Mouse (Mus musculus) neural tube, embryonic 14.5 days (tissue): ENCODE measurements around the gene Rps6kb1. TPM values are rescaled to one million over a fixed set of nuclear protein-coding genes. Genes with fewer than 3 reads are reported as not detected.

Experiments
- ATAC-seq: fragments of 200-750 bp; cut with Nextera tagmentation; 2 replicates; pipeline ENCODE4 v1.8.0; 2017; ENCODE audit warnings: low read depth, mild to moderate bottlenecking, moderate TSS enrichment, moderate library complexity
- H3K27ac ChIP-seq: fragments of 300-500 bp; sonication (generic); 2 replicates; pipeline ENCODE4 v1.5.1; 2014; ENCODE audit warnings: low read depth, mild to moderate bottlenecking, control low read depth, low read length, moderate library complexity, mixed read lengths
- H3K27me3 ChIP-seq: fragments of 300-500 bp; sonication (generic); 2 replicates; pipeline ENCODE4 v1.6.1; 2014; ENCODE audit warnings: low read length; ENCODE audit not compliant: control insufficient read depth, insufficient read depth
- H3K36me3 ChIP-seq: fragments of 300-500 bp; sonication (generic); 2 replicates; pipeline ENCODE4 v1.6.1; 2014; ENCODE audit warnings: low read length, mixed read lengths; ENCODE audit not compliant: control insufficient read depth, insufficient read depth
- H3K4me1 ChIP-seq: fragments of 300-500 bp; sonication (generic); 2 replicates; pipeline ENCODE4 v1.6.1; 2014; ENCODE audit warnings: low read length; ENCODE audit not compliant: control insufficient read depth, insufficient read depth
- H3K4me2 ChIP-seq: fragments of 300-500 bp; sonication (generic); 2 replicates; pipeline ENCODE4 v1.6.1; 2014; ENCODE audit warnings: mild to moderate bottlenecking, low read depth, low read length, control low read depth
- H3K4me3 ChIP-seq: fragments of 300-500 bp; sonication (generic); 2 replicates; pipeline ENCODE4 v1.5.1; 2014; ENCODE audit warnings: low read depth, low read length, control low read depth, mixed read lengths
- H3K9ac ChIP-seq: fragments of 300-500 bp; sonication (generic); replicated peaks from 2 replicates; pipeline ENCODE4 v1.6.1; 2014; ENCODE audit warnings: low read depth, mild to moderate bottlenecking, control low read depth, low read length, mixed read lengths
- H3K9me3 ChIP-seq: fragments of 300-500 bp; sonication (generic); 2 replicates; pipeline ENCODE4 v1.6.1; 2016; ENCODE audit warnings: low read length; ENCODE audit not compliant: control insufficient read depth
- WGBS: fragments of 180-500 bp; shearing (Covaris S2); extraction: QIAGEN DNeasy Blood & Tissue Kit; methylation state at CpG from one replicate; pipeline ENCODE4 v1.1.7; 2014; 5-methylcytosine and 5-hydroxymethylcytosine counted together
- polyA plus RNA-seq: library from polyadenylated mRNA; unstranded; fragments of >200 nt; fragmentation: Nextera tagmentation; extraction: Ambion mirVana; gene quantifications from 2 replicates; pipeline ENCODE4 v1.2.1, GENCODE M21; 2014

Rps6kb1 gene
- polyA plus RNA-seq, 1 experiment from 2014 or later = 47.2 TPM

- no peak overlapping the region for H3K4me2 ChIP-seq
Measured at GRCm38 (mm10) chr11:86587830-86588229, 43.2 kb upstream of the Rps6kb1 start.

GRCm38 (mm10) chr11:86586868-86587792, 42.5 kb upstream of the Rps6kb1 start:
- 10% methylated on average over 15 of the region's 15 CpGs for WGBS
- no peak overlapping the region for H3K27ac ChIP-seq
- H3K9me3 ChIP-seq = no peaks in the 10 kb centered on the region
- H3K4me1 ChIP-seq = no peaks in the 10 kb centered on the region
- H3K9ac ChIP-seq = no peak overlapping the region
- no peaks in the 10 kb centered on the region for H3K27me3 ChIP-seq
- ATAC-seq = no peak
- H3K36me3 ChIP-seq = 0 out of 2 replicates have a peak, but pooled peaks cover 3% of the 10 kb centered on the region
- peak overlapping the region; percentile 26; the same call in 1 of the 2 replicates for H3K4me2 ChIP-seq
- no peak overlapping the region; the same call in 1 of the 2 replicates for H3K4me3 ChIP-seq

More at GRCm38 (mm10) chr11:86587830-86588229, 43.2 kb upstream of the Rps6kb1 start:
- no peak for ATAC-seq
- Histone ChIP-seq H3K27me3 (no peaks in the 10 kb centered on the region), H3K4me3 (no peak overlapping the region), H3K27ac (no peak overlapping the region), H3K9me3 (no peaks in the 10 kb centered on the region), H3K36me3 (0 out of 2 replicates have a peak, but pooled peaks cover 3% of the 10 kb centered on the region), H3K4me1 (no peaks in the 10 kb centered on the region), H3K9ac (no peak overlapping the region)
- WGBS = 33% methylated on average over 7 of the region's 7 CpGs

GRCm38 (mm10) chr11:86586177-86586867, 41.7 kb upstream of the Rps6kb1 start:
- Histone ChIP-seq H3K4me3 (no peak overlapping the region; the same call in 1 of the 2 replicates), H3K36me3 (0 out of 2 replicates have a peak, but pooled peaks cover 3% of the 10 kb centered on the region), H3K9me3 (no peaks in the 10 kb centered on the region), H3K4me1 (no peaks in the 10 kb centered on the region), H3K9ac (no peak overlapping the region), H3K4me2 (peak overlapping the region; percentile 26; the same call in 1 of the 2 replicates), H3K27ac (no peak overlapping the region), H3K27me3 (no peaks in the 10 kb centered on the region)
- 27% methylated on average over 12 of the region's 12 CpGs for WGBS
- no peak for ATAC-seq

GRCm38 (mm10) chr11:86585598-86585984, 41.0 kb upstream of the Rps6kb1 start:
- H3K9me3 ChIP-seq = no peaks in the 10 kb centered on the region
- H3K4me3 ChIP-seq = no peak overlapping the region
- no peaks in the 10 kb centered on the region for H3K4me1 ChIP-seq
- H3K36me3 ChIP-seq = 0 out of 2 replicates have a peak, but pooled peaks cover 3% of the 10 kb centered on the region
- H3K4me2 ChIP-seq = no peak overlapping the region
- no peak overlapping the region for H3K9ac ChIP-seq
- no peak for ATAC-seq
- WGBS = 50% methylated on average over 3 of the region's 3 CpGs
- no peak overlapping the region for H3K27ac ChIP-seq
- no peaks in the 10 kb centered on the region for H3K27me3 ChIP-seq

GRCm38 (mm10) chr11:86584898-86585597, 40.4 kb upstream of the Rps6kb1 start:
- no peak overlapping the region for H3K4me3 ChIP-seq
- no peak overlapping the region for H3K4me2 ChIP-seq
- WGBS = 81% methylated on average over 7 of the region's 7 CpGs
- 0 out of 2 replicates have a peak, but pooled peaks cover 3% of the 10 kb centered on the region for H3K36me3 ChIP-seq
- no peaks in the 10 kb centered on the region for H3K27me3 ChIP-seq
- no peak overlapping the region for H3K9ac ChIP-seq
- no peaks in the 10 kb centered on the region for H3K4me1 ChIP-seq
- no peak for ATAC-seq
- H3K27ac ChIP-seq = no peak overlapping the region
- no peaks in the 10 kb centered on the region for H3K9me3 ChIP-seq

- no peak for ATAC-seq
- Histone ChIP-seq H3K4me2 (no peak overlapping the region), H3K36me3 (0 out of 2 replicates have a peak, but pooled peaks cover 3% of the 10 kb centered on the region), H3K27me3 (no peaks in the 10 kb centered on the region), H3K4me1 (no peaks in the 10 kb centered on the region), H3K9ac (no peak overlapping the region), H3K9me3 (no peaks in the 10 kb centered on the region), H3K4me3 (no peak overlapping the region), H3K27ac (no peak overlapping the region)
- WGBS = 93% methylated on average over 14 of the region's 14 CpGs
Measured at GRCm38 (mm10) chr11:86583990-86584897, 39.6 kb upstream of the Rps6kb1 start.

- Histone ChIP-seq H3K27ac (no peak overlapping the region), H3K4me2 (no peak overlapping the region), H3K27me3 (no peaks in the 10 kb centered on the region), H3K4me3 (no peak overlapping the region), H3K9me3 (no peaks in the 10 kb centered on the region), H3K9ac (no peak overlapping the region), H3K36me3 (0 out of 2 replicates have a peak, but pooled peaks cover 3% of the 10 kb centered on the region), H3K4me1 (no peaks in the 10 kb centered on the region)
- 93% methylated on average over 3 of the region's 3 CpGs for WGBS
- no peak for ATAC-seq
Measured at GRCm38 (mm10) chr11:86583313-86583825, 38.8 kb upstream of the Rps6kb1 start.
